Mouse (Mus musculus): ENCODE data around the gene Nxph3.
"Not testable (repeated sequence)": the region's sequence is repeated elsewhere in the genome, so short reads cannot be mapped to it uniquely, and the experiment has no call there.

Gene Nxph3

GRCm38 (mm10) chr11:95519299-95519698 is 4.9 kb upstream of the Nxph3 start:
- no peak for DNase-seq (ENCODE audit: low spot score in 2 of 2)

- DNase-seq (ENCODE audit: low spot score in 2 of 2) = no peak
Observed at GRCm38 (mm10) chr11:95517162-95517561, 2.8 kb upstream of the Nxph3 start.

- DNase-seq (ENCODE audit: low spot score in 2 of 2) = no peak
Observed at GRCm38 (mm10) chr11:95516491-95516911, 2.1 kb upstream of the Nxph3 start.

- DNase-seq (ENCODE audit: low spot score in 2 of 2) = no peak
Observed at GRCm38 (mm10) chr11:95515376-95516323, 1.3 kb upstream of the Nxph3 start.

- DNase-seq (ENCODE audit: low spot score in 2 of 2) = no peak
Observed at GRCm38 (mm10) chr11:95513461-95514297, 691 bp downstream of the Nxph3 start.

- DNase-seq (ENCODE audit: low spot score in 2 of 2) = no peak
Observed at GRCm38 (mm10) chr11:95512383-95512782, 2.0 kb downstream of the Nxph3 start.

GRCm38 (mm10) chr11:95511919-95512318 is 2.5 kb downstream of the Nxph3 start:
- DNase-seq (ENCODE audit: low spot score in 2 of 2) = no peak

GRCm38 (mm10) chr11:95510631-95511030 is 3.7 kb downstream of the Nxph3 start:
- DNase-seq (ENCODE audit: low spot score in 2 of 2) = no peak

GRCm38 (mm10) chr11:95509126-95509717 is 5.1 kb downstream of the Nxph3 start:
- DNase-seq (ENCODE audit: low spot score in 2 of 2) = no peak

GRCm38 (mm10) chr11:95508211-95508926 is 6.0 kb downstream of the Nxph3 start:
- DNase-seq (ENCODE audit: low spot score in 2 of 2) = no peak

- DNase-seq (ENCODE audit: low spot score in 2 of 2) = no peak
Observed at GRCm38 (mm10) chr11:95507785-95508184, 6.6 kb downstream of the Nxph3 start.

- no peak for DNase-seq (ENCODE audit: low spot score in 2 of 2)
Observed at GRCm38 (mm10) chr11:95507041-95507716, 7.2 kb downstream of the Nxph3 start.

GRCm38 (mm10) chr11:95504271-95504731 is 10.1 kb downstream of the Nxph3 start:
- no peak for DNase-seq (ENCODE audit: low spot score in 2 of 2)

GRCm38 (mm10) chr11:95503581-95504180 is 10.7 kb downstream of the Nxph3 start:
- no peak for DNase-seq (ENCODE audit: low spot score in 2 of 2)

- not testable (repeated sequence) for DNase-seq (ENCODE audit: low spot score in 2 of 2)
Observed at GRCm38 (mm10) chr11:95501826-95502225, 12.5 kb downstream of the Nxph3 start.

- DNase-seq (ENCODE audit: low spot score in 2 of 2) = no peak
Observed at GRCm38 (mm10) chr11:95500836-95501235, 13.5 kb downstream of the Nxph3 start.

- no peak for DNase-seq (ENCODE audit: low spot score in 2 of 2)
Observed at GRCm38 (mm10) chr11:95500412-95500811, 14.0 kb downstream of the Nxph3 start.

- DNase-seq (ENCODE audit: low spot score in 2 of 2) = no peak
Observed at GRCm38 (mm10) chr11:95497921-95498320, 16.4 kb downstream of the Nxph3 start.

- no peak for DNase-seq (ENCODE audit: low spot score in 2 of 2)
Observed at GRCm38 (mm10) chr11:95495883-95496282, 18.5 kb downstream of the Nxph3 start.

- no peak for DNase-seq (ENCODE audit: low spot score in 2 of 2)
Observed at GRCm38 (mm10) chr11:95494374-95494773, 20.0 kb downstream of the Nxph3 start.
